Mouse (Mus musculus) left cerebral cortex, postnatal 14 days (tissue): ENCODE data around the gene Tiam2. TPM values are rescaled to one million over a fixed set of nuclear protein-coding genes. Genes with fewer than 3 reads are reported as not detected.

ENCODE experiments used
- DNase-seq, 2 experiments: peaks; one replicate each; pipeline ENCODE4 v3.0.0; 2021 to 2022; ENCODE audit warnings: low spot score in 2 of 2, mixed read lengths in 1 of 2
- intact Hi-C: fragments of 180-260 bp; cut with DNase I; formaldehyde crosslinking; loops from one replicate; pipeline ENCODE4 v1.15.1; 2025
- total RNA-seq, 2 experiments: library from RNA; stranded (reverse); gene quantifications; 2 replicates each; pipeline ENCODE4 v1.2.3; 2021

The Tiam2 gene
- total RNA-seq, 2 experiments from 2014 or later, result 78.4 to 86.5 TPM

DNA sequence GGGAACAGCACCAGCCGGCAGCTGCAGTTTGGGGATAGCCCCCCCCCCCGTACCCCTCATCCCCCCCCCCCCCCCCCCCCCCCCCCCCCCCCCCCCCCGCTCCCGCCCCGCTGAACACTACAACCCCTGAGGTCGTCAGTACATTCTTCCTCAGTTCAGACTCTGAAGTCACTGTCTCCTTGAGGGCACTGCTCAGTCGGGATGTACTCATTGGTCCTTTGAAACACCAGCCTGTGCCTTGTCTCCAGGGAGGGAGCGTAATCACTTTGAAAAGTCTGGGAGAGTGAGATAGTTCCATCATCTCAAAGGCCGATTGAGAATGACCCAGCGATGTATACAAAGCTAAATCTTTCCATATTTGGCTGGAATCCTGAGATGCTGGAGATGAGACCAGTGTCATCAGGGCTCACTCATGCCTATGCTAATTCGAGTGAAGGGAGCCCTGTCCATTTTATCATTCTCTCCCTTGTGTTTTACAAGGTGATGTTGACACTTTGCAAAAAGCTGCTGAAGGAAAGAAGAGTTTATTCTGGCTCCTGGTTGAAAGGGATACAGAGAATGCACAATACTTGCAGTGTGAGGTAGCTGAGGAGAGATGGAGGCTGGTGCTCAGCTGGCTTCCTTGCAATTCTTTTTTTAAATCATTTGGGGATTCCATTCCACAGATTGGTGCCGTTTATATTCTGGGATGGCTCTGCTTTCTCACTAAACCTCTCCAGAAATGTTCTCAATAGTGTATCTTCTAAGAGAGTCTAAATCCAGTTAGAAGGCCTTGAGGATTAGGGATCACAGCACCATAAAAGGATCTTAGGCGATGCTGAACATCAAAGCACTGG is 53.6 kb downstream of the Tiam2 start:
- no peak for DNase-seq
- intact Hi-C loops, result no loop called here

DNA sequence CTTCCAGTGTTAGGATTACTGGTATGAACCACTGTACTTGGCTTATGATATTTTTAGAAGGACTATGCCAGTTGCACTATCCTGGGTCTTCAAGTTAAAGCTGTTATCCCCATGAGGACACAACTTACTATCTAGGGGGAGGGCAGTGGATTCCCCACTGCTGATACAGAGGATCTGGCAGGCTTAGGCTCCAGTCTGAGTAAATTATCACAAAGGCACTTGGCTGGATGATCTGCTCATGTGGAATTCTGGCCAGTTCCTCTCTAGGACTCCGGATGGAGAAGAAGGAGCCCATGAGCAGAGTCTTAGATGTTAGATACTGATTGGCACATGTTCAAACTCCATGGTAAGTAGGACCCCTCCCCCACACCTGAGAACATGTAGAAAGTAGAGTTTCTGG is 59.0 kb downstream of the Tiam2 start:
- intact Hi-C loops, result no loop called here
- no peak for DNase-seq

DNA sequence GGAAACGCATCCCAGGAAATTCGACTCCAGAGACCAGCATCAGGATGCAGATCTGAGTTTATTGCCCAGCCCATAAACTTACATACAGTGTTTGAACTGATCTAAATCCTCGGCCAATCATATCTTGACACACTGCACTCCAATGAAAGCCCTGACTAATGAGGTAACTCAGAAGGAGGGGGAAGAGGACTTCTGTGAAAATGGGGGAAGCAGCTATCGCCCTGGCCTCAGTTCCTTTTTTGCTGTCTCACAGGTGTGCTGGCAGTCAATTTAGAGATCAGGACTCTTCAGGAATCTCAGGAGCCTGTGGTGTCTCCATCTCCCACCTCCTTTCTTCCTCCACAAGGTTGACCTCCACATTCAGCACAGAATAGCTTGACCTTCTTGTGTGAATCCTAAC is 61.4 kb downstream of the Tiam2 start:
- intact Hi-C loops, result no loop called here

DNA sequence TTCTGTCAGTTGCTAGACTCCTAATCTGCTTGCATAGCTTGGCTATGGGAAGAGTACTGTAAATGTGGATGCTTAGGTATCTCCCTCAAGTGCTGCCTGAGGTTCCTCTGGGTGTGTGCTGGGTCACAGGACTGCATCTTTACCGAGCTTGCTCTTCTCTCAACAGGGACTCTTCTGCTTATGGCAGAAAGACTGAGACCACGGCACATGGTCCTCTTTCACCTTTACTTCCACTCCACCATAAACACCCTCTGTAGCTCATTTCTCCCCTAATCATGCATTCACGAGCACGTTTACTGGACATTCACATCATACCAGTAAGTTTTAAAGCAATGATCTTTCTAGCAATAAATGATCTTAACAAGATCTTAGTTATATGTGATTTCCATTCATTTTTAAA is 63.4 kb downstream of the Tiam2 start:
- DNase-seq, result no peak
- intact Hi-C loops, result no loop called here

More for the DNA sequence above, 61.4 kb downstream of the Tiam2 start:
- no peak for DNase-seq

DNA sequence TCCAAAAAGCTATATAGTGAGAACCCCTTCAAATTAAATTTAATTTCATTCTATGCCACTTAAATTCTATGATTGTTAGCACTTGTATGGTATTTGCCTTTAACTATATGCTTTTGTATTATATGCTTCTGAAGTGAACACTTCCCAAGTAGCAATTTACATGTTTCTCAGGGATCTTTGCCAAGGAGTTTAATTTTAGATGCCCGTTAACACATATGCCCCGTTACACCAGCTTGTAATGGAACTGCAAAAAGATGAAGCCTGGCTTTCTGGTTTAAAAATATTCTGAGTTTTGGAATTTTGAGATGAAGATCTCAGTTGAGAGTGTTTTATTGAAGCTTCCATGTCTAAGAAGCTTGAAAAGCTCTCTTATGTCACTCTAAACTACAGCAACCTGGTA is 67.6 kb downstream of the Tiam2 start:
- intact Hi-C loops, result no loop called here
- peak in 1 of 2 experiments; percentile 77 for DNase-seq

DNA sequence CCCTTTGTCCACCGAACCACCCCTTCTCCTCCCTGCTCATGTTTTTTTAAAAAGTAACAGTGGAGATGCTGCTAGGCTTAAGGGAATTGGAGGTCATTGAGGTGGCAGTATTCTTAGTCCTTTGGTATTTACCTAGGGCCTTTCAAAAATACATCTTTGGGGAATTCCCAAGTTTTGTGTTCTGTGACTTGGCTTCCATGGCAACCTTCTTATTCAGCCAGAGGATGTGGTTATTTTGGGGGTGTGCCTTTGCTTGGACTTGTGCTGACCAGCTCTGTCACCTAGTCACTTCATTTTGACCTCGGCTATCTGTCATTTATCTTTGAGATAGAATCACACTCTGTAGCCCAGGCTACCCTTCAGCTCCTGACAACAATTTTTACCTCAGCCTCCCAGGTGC is 68.6 kb downstream of the Tiam2 start:
- DNase-seq, result no peak
- intact Hi-C loops, result no loop called here

DNA sequence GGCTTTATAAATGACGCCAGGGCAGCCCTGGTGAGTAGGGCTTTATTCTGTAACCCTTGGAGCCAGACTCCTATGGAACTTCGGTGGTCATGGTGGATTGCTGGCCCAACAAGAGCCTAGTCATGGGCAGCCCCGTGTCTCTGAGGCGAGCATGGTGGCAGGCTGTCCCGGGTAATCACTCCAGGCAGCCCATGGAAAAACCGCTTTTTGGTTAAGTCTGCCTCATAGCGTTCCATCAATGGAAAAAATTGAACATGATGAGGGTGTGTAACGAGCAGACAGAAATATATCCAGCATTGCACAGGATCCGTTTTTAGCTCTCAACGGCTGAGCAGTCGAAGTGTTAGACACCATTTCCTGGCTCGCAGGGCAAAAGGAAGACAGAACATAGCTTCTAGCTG is 70.5 kb downstream of the Tiam2 start:
- intact Hi-C loops, result no loop called here
- peak; percentile 29 to 59 for DNase-seq

DNA sequence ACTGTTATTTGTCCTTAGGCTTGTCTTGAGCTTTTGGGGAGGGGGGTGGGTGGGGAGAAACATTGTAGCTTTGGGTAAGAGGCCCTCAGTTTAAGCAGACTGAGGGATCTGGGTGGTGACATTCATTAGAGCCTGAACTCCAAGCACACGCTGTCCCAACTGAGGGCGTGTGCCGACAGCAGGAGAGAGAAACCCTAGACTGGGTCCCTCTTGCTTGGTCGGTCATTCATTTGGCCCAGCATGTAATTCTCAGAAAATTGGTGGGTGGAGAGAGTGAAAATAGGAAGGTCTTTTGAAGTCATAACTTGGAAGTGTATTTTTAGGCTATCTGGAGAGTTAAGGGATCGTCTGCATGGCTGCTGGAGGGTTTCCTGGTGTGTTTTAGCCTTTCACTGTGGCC is 71.5 kb downstream of the Tiam2 start:
- no peak for DNase-seq
- intact Hi-C loops, result no loop called here

DNA sequence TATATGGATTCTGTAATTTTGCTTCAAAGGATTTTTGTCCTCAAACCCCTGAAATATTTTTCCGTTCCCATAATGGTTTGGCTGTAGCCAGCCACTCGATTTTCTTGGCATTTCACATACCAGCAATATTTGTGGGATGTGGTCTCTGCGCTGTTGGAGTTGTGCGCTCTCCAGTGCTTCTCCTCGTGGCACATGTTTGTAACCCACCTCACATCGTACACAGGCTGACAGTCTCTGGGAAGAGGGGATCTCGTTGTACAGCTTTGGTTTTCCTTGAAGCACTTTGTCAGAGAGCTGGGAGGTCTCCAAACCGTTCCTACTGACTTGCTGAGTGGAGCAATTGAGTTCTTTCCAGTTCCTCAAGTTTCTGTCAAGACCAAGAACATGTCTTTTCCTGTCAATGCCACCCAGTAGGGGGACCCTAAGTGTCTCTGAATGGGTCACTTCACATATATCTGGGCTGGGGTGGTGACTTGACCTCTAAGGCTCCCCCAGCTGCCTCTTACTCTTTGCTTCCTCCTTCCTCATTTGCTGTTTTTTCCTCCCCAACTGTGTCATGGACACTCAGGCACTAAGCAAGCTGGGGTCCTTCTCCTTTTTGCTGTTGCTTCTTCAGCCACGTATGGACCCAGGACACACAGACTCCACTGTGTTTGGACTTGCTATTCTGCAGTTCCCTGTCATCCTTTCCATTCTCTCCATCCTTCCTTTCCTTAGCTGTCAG is 79.1 kb downstream of the Tiam2 start:
- no peak for DNase-seq
- intact Hi-C loops, result no loop called here

DNA sequence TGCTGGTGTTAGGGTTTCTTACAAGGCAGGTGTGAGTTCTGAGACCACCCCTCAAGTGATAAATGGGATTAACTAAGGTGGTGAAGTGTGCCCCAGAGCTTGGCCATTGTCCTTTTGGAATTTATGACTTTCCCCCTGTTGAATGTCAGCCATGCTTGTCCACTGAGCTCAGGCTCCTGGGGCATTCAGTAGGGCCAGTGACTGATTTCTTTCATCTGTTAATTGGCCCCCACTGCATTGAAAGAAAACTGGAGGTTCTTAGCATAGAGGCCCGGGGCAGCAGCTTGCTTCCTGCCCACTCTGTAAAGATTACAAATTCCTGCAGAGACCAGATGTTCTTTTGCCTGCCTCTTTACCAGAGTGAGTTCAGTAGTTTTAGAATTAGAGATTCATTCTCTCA is 80.7 kb downstream of the Tiam2 start:
- no peak for DNase-seq

DNA sequence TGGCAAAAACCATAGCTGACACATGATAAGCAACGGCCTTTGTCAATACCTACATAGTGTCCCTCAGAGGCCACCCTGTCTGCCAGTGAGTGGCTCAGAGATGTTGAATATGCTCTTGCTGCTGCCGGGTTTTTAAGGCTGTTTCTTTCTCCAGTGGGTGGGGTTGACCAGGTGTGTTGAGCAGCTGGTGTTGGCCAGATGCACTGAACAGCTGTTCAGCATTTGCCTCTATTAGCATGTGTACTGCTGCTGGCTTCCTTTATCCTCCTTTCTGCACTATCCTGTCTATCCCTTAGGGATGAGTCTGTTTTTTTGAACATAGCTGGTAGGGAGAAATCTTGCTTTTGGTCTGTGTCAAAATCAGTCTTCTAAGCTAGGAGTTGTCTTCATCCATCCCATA is 83.9 kb downstream of the Tiam2 start:
- intact Hi-C loops, result no loop called here
- DNase-seq, result no peak

More for the DNA sequence above, 80.7 kb downstream of the Tiam2 start:
- intact Hi-C loops, result no loop called here

DNA sequence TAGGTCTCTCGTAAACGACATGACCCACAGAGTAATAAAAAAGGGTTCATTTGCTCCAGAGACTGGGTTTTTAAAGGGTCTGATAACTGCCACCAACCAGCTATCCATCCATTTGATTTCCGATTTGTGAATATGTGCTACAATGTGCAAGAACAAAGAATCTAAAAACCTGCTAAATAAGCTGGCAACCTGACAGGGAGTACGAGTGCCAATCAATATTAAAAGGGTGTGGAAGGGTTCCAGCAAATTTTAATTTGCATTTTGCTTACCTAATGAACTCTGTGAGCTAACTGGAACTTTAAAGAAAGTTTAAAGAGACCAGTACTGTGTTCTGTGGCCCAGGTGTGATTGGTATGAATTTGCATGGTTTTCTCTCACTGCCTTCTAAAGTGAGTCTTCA is 86.4 kb downstream of the Tiam2 start:
- no peak for DNase-seq
- intact Hi-C loops, result no loop called here

DNA sequence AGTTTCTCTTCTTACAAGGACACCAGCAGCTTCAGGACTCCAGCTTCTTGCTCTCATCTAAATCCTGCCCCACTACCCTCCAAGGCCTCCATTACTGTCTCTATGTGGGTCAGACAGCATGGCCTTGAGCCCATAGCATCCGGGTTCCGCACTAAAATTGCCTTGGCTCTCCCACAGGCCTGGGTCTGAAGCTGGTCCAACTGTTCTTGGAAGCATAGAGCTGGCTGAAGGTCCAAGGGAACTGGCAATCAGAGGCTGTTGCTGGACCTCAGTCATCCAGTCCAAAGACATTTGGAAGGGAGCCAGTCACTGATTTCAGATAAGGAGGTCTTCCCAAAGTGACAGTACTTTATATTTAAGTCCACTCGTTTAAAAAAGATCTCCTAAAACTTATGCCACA is 89.2 kb downstream of the Tiam2 start:
- intact Hi-C loops, result no loop called here
- DNase-seq, result peak; percentile 30 to 52

DNA sequence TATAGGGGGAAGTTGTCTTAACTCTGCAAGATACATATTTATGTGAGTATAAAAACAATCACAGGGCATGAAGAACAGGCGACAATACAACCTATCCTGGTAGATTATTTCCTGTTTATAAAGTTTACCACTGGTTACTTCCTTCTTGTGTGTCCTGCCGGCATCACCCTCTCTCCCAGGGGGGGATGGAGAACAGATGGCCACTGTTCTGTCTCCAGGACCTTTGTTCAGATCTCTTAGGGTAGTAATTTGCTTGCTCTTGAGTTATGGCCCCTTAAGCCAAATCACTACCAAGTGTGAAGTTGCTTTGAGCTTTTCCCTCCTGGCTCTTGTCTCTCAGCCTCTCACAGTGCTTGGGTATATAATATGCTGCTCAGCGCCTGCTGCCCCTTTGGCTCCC is 90.0 kb downstream of the Tiam2 start:
- intact Hi-C loops, result no loop called here
- DNase-seq, result no peak

DNA sequence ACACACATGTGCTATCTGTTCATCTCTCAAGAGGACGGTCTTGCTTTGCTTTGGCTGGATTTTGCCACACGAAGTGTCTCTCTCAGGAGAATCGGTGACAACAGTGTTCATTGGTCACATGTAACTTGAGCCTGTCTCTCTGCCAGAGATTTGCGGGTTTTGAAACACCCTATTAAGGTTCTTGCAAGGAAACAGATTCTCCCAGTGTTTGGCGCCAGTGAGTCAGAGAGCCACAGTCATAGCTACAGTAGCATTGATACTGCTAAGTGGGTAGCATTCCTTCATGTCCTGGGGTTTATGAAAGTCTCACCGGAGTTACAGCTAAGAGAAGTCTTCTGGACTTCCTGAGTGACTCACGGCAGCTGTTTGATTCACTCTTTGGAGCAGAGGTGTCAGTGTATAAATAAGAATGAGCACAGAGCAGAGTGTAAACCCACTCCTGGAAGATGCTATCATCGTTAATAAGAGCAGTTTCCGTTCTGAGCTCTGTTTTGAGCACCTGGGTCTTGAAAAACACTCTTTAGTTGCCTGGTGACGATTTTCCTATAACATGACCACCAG is 93.1 kb downstream of the Tiam2 start:
- DNase-seq, result peak in 1 of 2 experiments; percentile 38
- intact Hi-C loops, result no loop called here

DNA sequence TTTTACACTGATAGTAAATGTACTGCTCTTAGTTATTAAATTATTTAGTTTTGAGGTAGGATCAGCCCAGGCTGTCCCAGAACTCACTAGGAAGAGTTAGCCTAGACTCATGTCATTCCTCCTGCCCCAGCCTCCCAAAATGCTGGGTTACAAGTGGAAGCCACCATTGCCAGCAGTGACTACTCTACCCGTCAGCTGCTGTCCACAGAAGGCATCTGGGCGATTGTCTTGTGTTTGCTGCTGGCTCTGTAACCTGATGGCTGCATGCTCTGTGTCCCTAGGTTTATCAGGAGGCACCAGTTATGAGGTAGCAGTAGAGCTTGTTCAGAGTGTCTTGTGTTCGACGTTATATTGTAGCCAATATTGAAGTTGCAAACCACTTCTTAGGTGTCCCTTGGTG is 93.8 kb downstream of the Tiam2 start:
- intact Hi-C loops, result no loop called here
- DNase-seq, result no peak

DNA sequence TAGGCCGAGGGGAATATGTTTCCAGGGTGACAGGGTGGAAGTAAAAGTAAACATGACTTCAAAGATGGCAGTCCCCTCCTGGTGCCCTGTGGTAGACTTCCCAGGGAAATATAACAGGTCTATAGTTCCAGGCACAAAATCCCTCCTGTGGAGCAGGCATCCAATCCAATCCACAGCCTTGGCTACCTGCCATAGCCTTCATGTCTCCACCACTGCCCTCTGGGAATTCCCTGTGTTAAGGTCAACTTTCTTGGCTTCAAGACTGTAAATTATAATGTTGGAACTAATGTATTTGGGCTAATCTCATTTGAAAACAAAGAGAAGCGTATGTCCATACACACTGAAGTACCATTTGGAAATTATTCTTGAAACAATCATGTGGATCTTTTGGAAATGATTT is 97.0 kb downstream of the Tiam2 start:
- intact Hi-C loops, result no loop called here
- no peak for DNase-seq

DNA sequence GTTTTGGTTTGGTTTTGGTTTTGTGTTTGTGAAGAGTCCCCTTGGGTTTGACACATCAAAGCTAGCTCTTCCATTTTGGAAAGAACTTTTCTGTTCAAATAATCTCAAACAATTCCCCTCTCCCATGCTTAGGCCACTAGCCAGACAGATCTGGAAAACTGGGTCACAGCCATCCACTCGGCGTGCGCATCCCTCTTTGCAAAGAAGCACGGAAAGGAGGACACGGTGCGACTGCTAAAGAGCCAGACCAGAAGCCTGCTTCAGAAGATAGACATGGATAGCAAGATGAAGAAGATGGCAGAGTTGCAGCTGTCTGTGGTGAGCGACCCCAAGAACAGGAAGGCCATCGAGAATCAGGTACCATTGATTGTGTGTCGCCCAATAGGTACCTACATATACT is 102.3 kb downstream of the Tiam2 start:
- intact Hi-C loops, result no loop called here
- DNase-seq, result no peak

DNA sequence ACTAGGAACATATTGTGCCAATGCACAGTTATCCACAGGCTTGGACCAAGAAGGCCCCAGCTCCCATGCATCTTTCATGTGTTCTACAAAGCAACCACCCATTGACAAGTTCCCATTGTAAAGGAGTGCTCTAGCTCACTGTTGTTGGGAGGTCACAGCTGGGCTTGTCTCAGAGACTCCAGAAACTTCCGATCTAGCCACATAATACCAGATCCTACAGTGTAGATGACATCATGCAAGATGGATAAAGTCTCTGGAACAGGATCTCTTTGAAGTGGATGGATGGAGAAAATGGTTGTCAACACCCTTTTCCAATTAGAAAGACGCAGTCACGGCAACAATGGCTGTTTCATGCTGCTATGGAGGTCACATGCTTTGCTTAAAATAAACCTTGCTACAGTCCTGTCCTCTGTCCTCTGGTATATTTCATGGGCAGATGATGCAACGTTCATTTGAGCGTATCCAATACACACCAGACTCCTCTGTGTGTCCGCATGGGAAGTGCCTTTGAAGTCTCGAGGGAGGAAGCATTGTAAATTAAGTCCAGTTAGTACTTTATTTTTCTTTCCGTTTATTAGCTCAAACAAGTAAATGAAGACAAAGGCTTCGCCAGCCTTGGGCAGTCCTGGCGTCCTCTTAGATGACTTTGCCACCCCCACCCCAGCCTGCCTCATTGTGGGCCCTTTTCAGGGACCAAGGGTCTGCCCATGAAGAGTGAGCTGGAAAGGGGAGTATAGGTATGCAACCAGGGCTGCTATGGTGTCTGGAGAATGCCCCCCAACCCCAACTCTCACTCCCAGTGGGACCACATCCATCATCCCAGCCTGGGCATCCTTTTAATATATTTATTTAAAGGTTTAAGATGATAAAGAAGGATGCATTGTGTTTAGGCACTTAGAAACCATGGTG is 106.5 kb downstream of the Tiam2 start:
- intact Hi-C loops, result no loop called here
- DNase-seq, result no peak
